Mouse (Mus musculus) MEL (cell line): ENCODE results near the gene Hist1h4n. TPM values are rescaled to one million over a fixed set of nuclear protein-coding genes. Genes with fewer than 3 reads are reported as not detected.
"Not testable (repeated sequence)": the region's sequence is repeated elsewhere in the genome, so short reads cannot be mapped to it uniquely, and the experiment has no call there.

Experiments used
- DNase-seq: peaks from one replicate; pipeline ENCODE4 v3.0.0; 2011; ENCODE audit warnings: low read depth, low spot score
- H3K27ac ChIP-seq: 2 replicates; pipeline ENCODE4 v1.5.1; 2012; ENCODE audit warnings: low read depth, mild to moderate bottlenecking, control low read depth, low read length, moderate library complexity; ENCODE audit not compliant: control insufficient read depth
- H3K27me3 ChIP-seq, 2 experiments: fragments of 150-350 bp in 1 of 2; sonication (generic) in 1 of 2; 2 replicates each; pipeline ENCODE4 v1.6.1; 2012; ENCODE audit warnings: low read length in 2 of 2, mild to moderate bottlenecking in 2 of 2, improper control_type of control experiment in 1 of 2, moderate library complexity in 1 of 2; ENCODE audit not compliant: insufficient read depth in 2 of 2, control insufficient read depth in 1 of 2
- H3K36me3 ChIP-seq, 2 experiments: 2 replicates each; pipeline ENCODE4 v1.6.1; 2012 to 2014; ENCODE audit warnings: low read length in 2 of 2, improper control_type of control experiment in 1 of 2, inconsistent platforms in 1 of 2, mild to moderate bottlenecking in 1 of 2; ENCODE audit not compliant: insufficient read depth in 2 of 2, control insufficient read depth in 1 of 2
- H3K4me1 ChIP-seq, 2 experiments: fragments of 150-350 bp in 1 of 2; sonication (generic) in 1 of 2; 2 replicates each; pipeline ENCODE4 v1.6.1; 2012; ENCODE audit warnings: low read length in 2 of 2, improper control_type of control experiment in 1 of 2, mild to moderate bottlenecking in 1 of 2; ENCODE audit not compliant: insufficient read depth in 2 of 2, control insufficient read depth in 1 of 2
- H3K4me3 ChIP-seq, 2 experiments: fragments of 150-350 bp in 1 of 2; sonication (generic) in 1 of 2; 2 replicates each; pipeline ENCODE4 v1.5.1; 2012; ENCODE audit warnings: low read depth in 2 of 2, low read length in 2 of 2, mild to moderate bottlenecking in 2 of 2, moderate library complexity in 2 of 2, control low read depth in 1 of 2, improper control_type of control experiment in 1 of 2; ENCODE audit not compliant: control insufficient read depth in 1 of 2, insufficient read depth in 1 of 2
- H3K79me2 ChIP-seq: 2 replicates; pipeline ENCODE4 v1.6.1; 2012; ENCODE audit warnings: mild to moderate bottlenecking, low read length, moderate library complexity; ENCODE audit not compliant: control insufficient read depth, poor library complexity, insufficient read depth
- H3K9ac ChIP-seq: 2 replicates; pipeline ENCODE4 v1.6.1; 2012; ENCODE audit warnings: low read depth, mild to moderate bottlenecking, control low read depth, low read length, moderate library complexity; ENCODE audit not compliant: control insufficient read depth, poor library complexity, severe bottlenecking
- H3K9me3 ChIP-seq: fragments of 150-350 bp; sonication (generic); replicated peaks from 2 replicates; pipeline ENCODE4 v1.6.1; 2012; ENCODE audit warnings: mild to moderate bottlenecking, low read length, improper control_type of control experiment, moderate library complexity; ENCODE audit not compliant: insufficient read depth
- POLR2A ChIP-seq, 2 experiments: IDR thresholded peaks; 2 replicates each; pipeline ENCODE4 v1.6.1; 2011 to 2012; ENCODE audit warnings: low read length in 2 of 2, mild to moderate bottlenecking in 2 of 2, control low read depth in 1 of 2, improper control_type of control experiment in 1 of 2, low read depth in 1 of 2, moderate library complexity in 1 of 2; ENCODE audit not compliant: control insufficient read depth in 1 of 2, insufficient read depth in 1 of 2, poor library complexity in 1 of 2
- POLR2AphosphoS5 ChIP-seq: IDR thresholded peaks from 2 replicates; pipeline ENCODE4 v1.6.1; 2012; ENCODE audit warnings: low read depth, borderline replicate concordance, mild to moderate bottlenecking, inconsistent platforms, low read length, moderate library complexity, mixed read lengths
- polyA plus RNA-seq, 2 experiments: library from polyadenylated mRNA; stranded (reverse) in 1 of 2; unstranded in 1 of 2; fragments of >175 nt in 1 of 2; fragments of >200 nt in 1 of 2; gene quantifications; 2 replicates each; pipeline versions ENCODE4 v1.2.1 to v1.2.4; 2012; ENCODE audit warnings: low replicate concordance in 2 of 2, low read depth in 1 of 2; ENCODE audit not compliant: insufficient read length in 2 of 2, insufficient read depth in 1 of 2, missing spikeins in 1 of 2
- total RNA-seq: library from RNA; depleted of rRNA; stranded (reverse); fragments of 300-350 nt; gene quantifications from 2 replicates; pipeline ENCODE4 v1.2.3, GENCODE M21; 2012; rRNA removed

Hist1h4n gene
- total and polyA plus RNA-seq, 3 experiments = 9.0 to 9,853 TPM; not detected in 1

DNA sequence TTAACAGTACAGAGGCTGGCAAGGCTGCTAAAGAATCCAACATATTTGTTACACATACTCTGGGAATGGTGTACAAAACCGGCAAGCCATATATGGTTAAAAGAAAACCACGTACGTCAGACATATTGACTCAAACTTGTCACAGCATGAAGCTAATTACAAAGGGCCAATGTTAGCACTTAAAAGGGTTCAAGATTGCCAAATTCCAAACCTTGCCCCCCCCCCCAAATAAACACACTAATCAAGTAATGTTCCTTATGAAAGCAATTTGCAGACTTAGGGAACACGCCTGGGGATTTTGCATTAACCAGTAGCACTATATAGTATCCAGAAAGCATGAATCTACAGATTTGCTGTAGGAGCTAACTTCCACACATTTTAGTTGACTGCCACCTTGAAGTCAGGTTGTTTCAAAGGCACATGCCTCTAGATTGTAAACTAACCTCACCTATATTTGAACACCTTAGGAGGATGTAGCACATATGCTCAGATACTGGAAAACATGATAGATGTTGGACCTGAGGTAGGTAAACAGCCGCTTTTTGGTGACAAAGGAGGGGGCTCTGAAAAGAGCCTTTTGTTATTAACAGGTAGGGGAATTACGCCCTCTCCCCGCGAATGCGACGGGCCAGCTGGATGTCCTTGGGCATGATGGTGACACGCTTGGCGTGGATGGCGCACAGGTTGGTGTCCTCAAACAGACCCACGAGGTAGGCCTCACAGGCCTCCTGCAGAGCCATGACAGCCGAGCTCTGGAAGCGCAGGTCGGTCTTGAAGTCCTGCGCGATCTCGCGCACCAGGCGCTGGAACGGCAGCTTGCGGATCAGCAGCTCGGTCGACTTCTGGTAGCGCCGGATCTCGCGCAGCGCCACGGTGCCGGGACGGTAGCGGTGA lies 49.4 kb downstream of the Hist1h4n start:
- TF ChIP-seq POLR2AphosphoS5 (peak; percentile 93; the same call in 1 of the 2 replicates), POLR2A (IDR thresholded peaks at IDR 0.05; ENCODE audit: control insufficient read depth in 1 of 2, insufficient read depth in 1 of 2, low read depth in 1 of 2, low read length in 2 of 2, poor library complexity in 1 of 2) (peak in 1 of 2 experiments; percentile 98; a peak in 2 of 4 replicates)
- Histone ChIP-seq H3K36me3 (peaks cover 0 to 28% of the 10 kb centered on the region in 2 experiments; a peak in 2 of 4 replicates), H3K4me3 (peak overlapping the region in 1 of 2 experiments; percentile 44; a peak in 2 of 4 replicates), H3K9ac (peak overlapping the region; percentile 75), H3K27ac (peak overlapping the region; percentile 93)
- H3K27me3 ChIP-seq, H3K9me3 ChIP-seq, H3K4me1 ChIP-seq, H3K79me2 ChIP-seq: not testable (repeated sequence)
- peak; percentile 93 for DNase-seq

Other genes with a start within 250 kb of the Hist1h4n start
- gene Olfr1362, start 218.2 kb downstream of the Hist1h4n start, total RNA-seq = not detected in 2 replicates
- gene Olfr1362, start 218.2 kb downstream of the Hist1h4n start, polyA plus RNA-seq = not detected
- gene Olfr11, start 189.7 kb downstream of the Hist1h4n start, total RNA-seq = 0.10 and 0.12 TPM in 2 replicates
- gene Olfr11, start 189.7 kb downstream of the Hist1h4n start, polyA plus RNA-seq = under 1 TPM in 1 of 2 experiments, not detected in 1; 0.19 TPM
- not detected in 2 replicates for gene Olfr1361, start 168.8 kb downstream of the Hist1h4n start, total RNA-seq
- gene Olfr1361, start 168.8 kb downstream of the Hist1h4n start, polyA plus RNA-seq = not detected
- not detected in 2 replicates for gene Olfr1360, start 154.8 kb downstream of the Hist1h4n start, total RNA-seq
- not detected for gene Olfr1360, start 154.8 kb downstream of the Hist1h4n start, polyA plus RNA-seq
- not detected in 2 replicates for gene Olfr1359, start 134.1 kb downstream of the Hist1h4n start, total RNA-seq
- gene Olfr1359, start 134.1 kb downstream of the Hist1h4n start, polyA plus RNA-seq = not detected
- 2,215 and 3,073 TPM in 2 replicates for gene Hist1h2bl, start 116.1 kb downstream of the Hist1h4n start, total RNA-seq
- gene Hist1h2bl, start 116.1 kb downstream of the Hist1h4n start, polyA plus RNA-seq = 1 to 10 TPM in 1 of 2 experiments, not detected in 1; 6.7 TPM
- 1,435 and 1,802 TPM in 2 replicates for gene Hist1h2ai, start 115.8 kb downstream of the Hist1h4n start, total RNA-seq
- 1 to 10 TPM in 1 of 2 experiments, not detected in 1; 8.2 TPM for gene Hist1h2ai, start 115.8 kb downstream of the Hist1h4n start, polyA plus RNA-seq
- gene Hist1h3h, start 114.5 kb downstream of the Hist1h4n start, total RNA-seq = 3,336 and 3,710 TPM in 2 replicates
- gene Hist1h3h, start 114.5 kb downstream of the Hist1h4n start, polyA plus RNA-seq = 10 to 100 TPM in 1 of 2 experiments, not detected in 1; 18.4 TPM
- 1,196 and 2,041 TPM in 2 replicates for gene Hist1h2bm, start 110.2 kb downstream of the Hist1h4n start, total RNA-seq
- 1 to 10 TPM in 1 of 2 experiments, not detected in 1; 1.7 TPM for gene Hist1h2bm, start 110.2 kb downstream of the Hist1h4n start, polyA plus RNA-seq
- 947 and 1,094 TPM in 2 replicates for gene Hist1h4j, start 97.1 kb downstream of the Hist1h4n start, total RNA-seq
- 1 to 10 TPM in 1 of 2 experiments, not detected in 1; 2.7 TPM for gene Hist1h4j, start 97.1 kb downstream of the Hist1h4n start, polyA plus RNA-seq
- 3,283 and 3,531 TPM in 2 replicates for gene Hist1h4k, start 81.7 kb downstream of the Hist1h4n start, total RNA-seq
- gene Hist1h4k, start 81.7 kb downstream of the Hist1h4n start, polyA plus RNA-seq = 10 to 100 TPM in 1 of 2 experiments, not detected in 1; 19.1 TPM
- gene Hist1h2ak, start 78.4 kb downstream of the Hist1h4n start, total RNA-seq = 1,127 and 1,310 TPM in 2 replicates
- gene Hist1h2ak, start 78.4 kb downstream of the Hist1h4n start, polyA plus RNA-seq = 10 to 100 TPM in 1 of 2 experiments, not detected in 1; 10.6 TPM
- gene Hist1h2bn, start 78.1 kb downstream of the Hist1h4n start, total RNA-seq = 1,714 and 2,074 TPM in 2 replicates
- 1 to 10 TPM in 1 of 2 experiments, not detected in 1; 5.6 TPM for gene Hist1h2bn, start 78.1 kb downstream of the Hist1h4n start, polyA plus RNA-seq
- 1,140 and 1,462 TPM in 2 replicates for gene Hist1h1b, start 51.6 kb downstream of the Hist1h4n start, total RNA-seq
- 1 to 10 TPM in 1 of 2 experiments, not detected in 1; 2.9 TPM for gene Hist1h1b, start 51.6 kb downstream of the Hist1h4n start, polyA plus RNA-seq
- gene Hist1h3i, start 48.8 kb downstream of the Hist1h4n start, total RNA-seq = 1,321 and 1,539 TPM in 2 replicates
- gene Hist1h3i, start 48.8 kb downstream of the Hist1h4n start, polyA plus RNA-seq = 10 to 100 TPM in 1 of 2 experiments, not detected in 1; 18.1 TPM
- 1,204 and 1,752 TPM in 2 replicates for gene Hist1h2an, start 45.0 kb downstream of the Hist1h4n start, total RNA-seq
- 1,000 to 10,000 TPM in 1 of 2 experiments, 1 to 10 TPM in 1; 8.6 to 1,740 TPM for gene Hist1h2an, start 45.0 kb downstream of the Hist1h4n start, polyA plus RNA-seq
- gene Hist1h2bp, start 44.7 kb downstream of the Hist1h4n start, total RNA-seq = 512 and 814 TPM in 2 replicates
- 1 to 10 TPM in 1 of 2 experiments, not detected in 1; 3.0 TPM for gene Hist1h2bp, start 44.7 kb downstream of the Hist1h4n start, polyA plus RNA-seq
- gene Hist1h2bq, start 22.0 kb downstream of the Hist1h4n start, total RNA-seq = 2,195 and 3,125 TPM in 2 replicates
- 1 to 10 TPM in 1 of 2 experiments, not detected in 1; 6.2 TPM for gene Hist1h2bq, start 22.0 kb downstream of the Hist1h4n start, polyA plus RNA-seq
- 1.6 TPM in 1 of 2 replicates, not detected in the other for gene Hist1h2ao, start 21.7 kb downstream of the Hist1h4n start, total RNA-seq
- 1,000 to 10,000 TPM in 1 of 2 experiments, not detected in 1; 1,152 TPM for gene Hist1h2ao, start 21.7 kb downstream of the Hist1h4n start, polyA plus RNA-seq
- gene Hist1h4m, start 20.4 kb downstream of the Hist1h4n start, total RNA-seq = 28.0 and 49.2 TPM in 2 replicates
- 10 to 100 TPM in 1 of 2 experiments, not detected in 1; 27.5 TPM for gene Hist1h4m, start 20.4 kb downstream of the Hist1h4n start, polyA plus RNA-seq
- 3,706 and 4,747 TPM in 2 replicates for gene Hist1h2ap, start 1.3 kb upstream of the Hist1h4n start, total RNA-seq
- gene Hist1h2ap, start 1.3 kb upstream of the Hist1h4n start, polyA plus RNA-seq = 100 to 1,000 TPM in 1 of 2 experiments, not detected in 1; 727 TPM
- 2,013 and 2,821 TPM in 2 replicates for gene Hist1h2br, start 1.5 kb upstream of the Hist1h4n start, total RNA-seq
- 1 to 10 TPM in 1 of 2 experiments, not detected in 1; 6.0 TPM for gene Hist1h2br, start 1.5 kb upstream of the Hist1h4n start, polyA plus RNA-seq
- gene Zfp184, start 112.9 kb upstream of the Hist1h4n start, total RNA-seq = 0.42 and 0.52 TPM in 2 replicates
- gene Zfp184, start 112.9 kb upstream of the Hist1h4n start, polyA plus RNA-seq = 1 to 10 TPM in 1 of 2 experiments, not detected in 1; 1.0 TPM
- gene Pom121l2, start 149.0 kb upstream of the Hist1h4n start, total RNA-seq = not detected in 2 replicates
- gene Pom121l2, start 149.0 kb upstream of the Hist1h4n start, polyA plus RNA-seq = not detected
- gene Prss16, start 177.5 kb upstream of the Hist1h4n start, total RNA-seq = not detected in 2 replicates
- under 1 TPM in 1 of 2 experiments, not detected in 1; 0.47 TPM for gene Prss16, start 177.5 kb upstream of the Hist1h4n start, polyA plus RNA-seq
- gene Hist1h2ah, start 203.4 kb upstream of the Hist1h4n start, total RNA-seq = 1,264 and 1,284 TPM in 2 replicates
- 1 to 10 TPM in 1 of 2 experiments, not detected in 1; 3.7 TPM for gene Hist1h2ah, start 203.4 kb upstream of the Hist1h4n start, polyA plus RNA-seq
- gene Hist1h2bk, start 203.7 kb upstream of the Hist1h4n start, total RNA-seq = 2,495 and 3,316 TPM in 2 replicates
- 1 to 10 TPM in 1 of 2 experiments, not detected in 1; 5.7 TPM for gene Hist1h2bk, start 203.7 kb upstream of the Hist1h4n start, polyA plus RNA-seq
- gene Hist1h4i, start 209.2 kb upstream of the Hist1h4n start, total RNA-seq = 1,065 and 1,370 TPM in 2 replicates
- 10 to 100 TPM in 1 of 2 experiments, not detected in 1; 10.4 TPM for gene Hist1h4i, start 209.2 kb upstream of the Hist1h4n start, polyA plus RNA-seq
- gene Hist1h2ag, start 210.7 kb upstream of the Hist1h4n start, total RNA-seq = 766 and 975 TPM in 2 replicates
- 1 to 10 TPM in 1 of 2 experiments, not detected in 1; 5.9 TPM for gene Hist1h2ag, start 210.7 kb upstream of the Hist1h4n start, polyA plus RNA-seq
- 2,032 and 2,655 TPM in 2 replicates for gene Hist1h2bj, start 211.0 kb upstream of the Hist1h4n start, total RNA-seq
- 1 to 10 TPM in 1 of 2 experiments, not detected in 1; 4.7 TPM for gene Hist1h2bj, start 211.0 kb upstream of the Hist1h4n start, polyA plus RNA-seq